Mouse (Mus musculus) cerebellum, adult (tissue): ENCODE measurements around the gene Mep1a.

Experiments used
- ATAC-seq: cut with Nextera tagmentation; 2 replicates; pipeline ENCODE4 v1.9.2; 2017; ENCODE audit warnings: mild to moderate bottlenecking, moderate library complexity, mixed read lengths; ENCODE audit not compliant: insufficient number of reproducible peaks, low FRiP score, low TSS enrichment

The Mep1a gene

DNA sequence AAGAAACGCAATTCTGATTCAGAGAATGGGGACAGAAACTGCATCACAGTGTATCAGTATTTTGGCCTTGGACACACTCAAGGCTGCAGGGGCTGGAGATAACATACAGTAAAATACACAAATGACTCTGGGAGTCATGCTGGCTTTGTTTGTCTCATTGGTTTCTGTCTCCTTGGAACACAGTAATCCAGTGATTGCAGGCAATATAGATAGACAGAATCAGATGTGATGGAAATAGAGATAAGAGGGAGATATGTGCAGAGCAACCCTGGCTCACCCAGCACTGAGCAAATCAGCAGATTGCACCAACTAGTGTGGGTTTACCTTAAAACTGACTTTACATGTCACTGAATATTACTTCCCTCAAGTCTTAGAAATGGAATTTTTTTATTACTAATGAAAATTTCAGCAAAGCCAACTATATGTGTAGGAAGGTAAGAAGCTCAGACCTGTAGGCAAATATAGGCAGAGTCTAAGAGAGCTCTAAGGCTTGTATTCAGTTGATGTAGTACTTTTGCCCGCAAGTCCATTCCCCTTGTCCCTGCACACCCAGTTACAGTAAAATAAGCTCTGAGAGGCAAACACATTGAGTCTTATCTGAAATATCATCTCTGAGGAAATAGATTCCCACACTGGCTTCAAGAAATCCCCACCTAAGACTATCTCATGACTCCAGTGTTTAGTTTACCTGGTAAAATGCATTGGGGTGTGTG lies 14.0 kb downstream of the Mep1a start:
- ATAC-seq = no peak

DNA sequence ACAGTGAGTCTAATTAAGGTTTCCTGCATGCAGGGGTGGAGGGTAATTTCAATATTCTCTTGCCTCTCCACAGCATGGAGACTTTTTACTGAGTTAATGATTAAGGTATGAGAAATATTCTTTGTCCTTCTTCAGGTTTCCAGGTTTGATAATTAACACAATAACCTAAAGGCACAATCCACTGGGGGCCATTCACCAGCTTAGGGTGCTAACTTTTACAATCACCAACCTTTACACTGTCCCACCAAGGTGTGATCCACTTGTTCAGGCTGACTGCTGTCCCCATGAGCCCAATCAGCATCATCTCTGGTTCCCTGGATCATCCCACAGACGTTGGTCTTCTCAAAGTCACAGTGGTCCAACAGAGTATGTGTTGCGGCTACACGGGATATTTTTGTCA lies 16.6 kb downstream of the Mep1a start:
- ATAC-seq = no peak

DNA sequence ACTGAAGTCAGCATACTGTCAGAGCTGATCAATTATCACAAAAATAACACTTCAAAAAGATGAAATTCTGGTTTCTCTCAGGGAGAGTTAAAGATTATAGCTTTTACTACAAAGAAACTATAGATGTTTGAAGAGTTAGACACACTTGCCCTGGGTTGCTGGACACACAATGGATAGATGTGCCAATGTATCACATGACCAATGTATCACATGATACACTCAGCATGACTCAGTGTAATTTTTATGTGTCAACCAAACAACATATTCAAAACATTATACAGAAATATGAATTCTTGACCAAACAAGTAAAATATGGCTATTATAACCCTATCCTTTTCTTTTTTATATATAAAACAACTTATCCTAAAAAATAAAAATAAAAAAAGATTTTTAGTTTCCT lies 25.0 kb downstream of the Mep1a start:
- no peak for ATAC-seq

DNA sequence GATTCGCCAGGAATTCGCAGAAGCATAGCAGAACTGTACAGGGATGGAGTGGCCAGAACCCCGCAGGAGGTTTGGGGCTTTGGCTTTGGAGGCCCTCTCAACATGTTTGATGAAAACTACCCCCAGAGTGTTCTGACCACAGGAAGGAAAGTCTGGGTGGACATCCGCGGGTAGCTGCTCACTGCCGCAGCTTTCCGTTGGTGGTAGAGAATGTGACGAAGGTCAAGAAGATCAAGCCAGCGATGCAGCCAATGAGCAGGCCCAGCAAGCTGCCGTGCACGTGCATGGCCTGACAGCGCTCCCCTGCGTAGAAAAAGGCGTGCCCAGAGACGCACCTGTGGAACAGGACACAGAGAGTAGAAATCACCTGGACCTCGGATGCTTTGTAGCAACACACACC lies 27.8 kb downstream of the Mep1a start:
- no peak for ATAC-seq

DNA sequence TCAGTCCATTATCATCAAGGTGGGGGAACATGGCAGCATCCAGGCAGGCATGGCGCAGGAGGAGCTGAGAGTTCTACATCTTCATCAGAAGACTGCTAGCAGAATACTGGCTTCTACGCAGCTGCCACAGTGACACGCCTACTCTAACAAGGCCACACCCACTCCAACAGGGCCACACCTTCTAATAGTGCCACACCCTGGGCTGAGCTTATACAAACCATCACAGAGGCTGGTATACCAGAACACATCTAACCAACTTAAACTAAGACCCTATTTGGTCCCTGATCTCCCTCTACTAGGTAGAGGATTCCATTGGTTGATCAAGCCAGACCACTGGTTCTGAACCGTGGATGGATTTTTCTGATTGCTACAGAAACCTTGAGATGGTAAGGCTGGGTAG lies 30.1 kb downstream of the Mep1a start:
- no peak for ATAC-seq

DNA sequence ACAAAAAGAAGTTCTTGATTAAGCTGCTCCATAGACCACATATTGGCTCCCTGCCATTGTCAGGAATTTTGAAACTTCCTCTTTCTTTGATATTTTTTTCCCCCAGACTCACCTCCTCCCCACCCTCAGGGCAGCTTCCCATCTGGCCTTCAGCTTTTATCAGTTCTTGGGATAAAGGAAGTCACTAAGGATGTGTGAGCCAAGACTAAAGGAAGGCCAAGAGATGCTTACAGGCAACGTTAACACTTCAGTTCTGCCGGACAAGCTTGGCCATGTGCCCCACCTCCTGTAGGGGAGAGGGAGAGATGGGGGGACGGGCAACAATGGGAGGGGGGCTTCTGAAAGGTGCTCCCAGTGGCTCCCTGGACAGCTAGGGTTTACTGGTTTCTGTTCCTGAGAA lies 32.6 kb downstream of the Mep1a start:
- ATAC-seq = no peak

DNA sequence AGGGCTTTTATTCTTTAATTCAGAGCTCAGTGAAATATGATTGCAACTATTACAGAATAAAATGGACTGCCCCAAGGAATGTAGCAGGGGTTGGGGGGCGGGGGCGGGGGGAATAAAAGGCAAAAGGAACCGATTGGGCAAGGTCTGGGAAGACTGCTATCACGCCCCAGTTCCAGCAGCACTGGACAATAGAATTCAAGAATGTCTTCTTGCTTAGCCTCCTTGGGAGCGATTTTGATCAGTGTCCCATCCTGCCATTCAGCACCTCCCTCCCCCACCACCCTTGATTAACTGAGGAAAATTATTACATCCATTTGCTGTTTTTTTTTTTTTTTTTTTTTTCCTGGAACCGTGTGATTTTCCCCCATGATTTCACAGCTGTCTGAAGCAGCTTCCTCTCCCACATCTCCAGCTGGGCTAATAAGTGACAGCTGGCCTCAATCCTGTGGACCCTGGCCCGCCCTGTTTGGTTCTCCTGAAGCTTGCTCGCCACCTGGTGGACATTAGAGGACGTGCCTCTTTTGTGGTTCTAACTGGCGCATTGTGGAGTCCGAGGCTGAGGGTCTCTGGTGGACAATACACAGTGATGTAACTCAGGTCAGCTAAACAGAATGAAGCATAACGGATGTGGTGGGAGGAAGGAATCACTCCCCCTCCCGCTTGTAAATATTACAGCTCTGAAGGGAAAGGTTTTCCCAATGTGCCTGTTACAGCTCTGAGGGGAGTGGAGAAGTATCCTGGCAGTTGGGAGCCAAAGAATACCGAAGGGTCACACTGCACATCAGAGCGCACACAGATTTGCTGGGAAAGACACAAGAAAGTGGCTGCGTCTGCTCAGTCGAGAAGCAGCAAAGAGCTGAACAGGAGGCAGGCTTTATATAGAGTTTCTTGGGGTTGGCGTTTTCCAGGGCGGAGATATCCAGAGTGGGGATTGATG lies 42.1 kb downstream of the Mep1a start:
- peak; percentile 52; the same call in 1 of the 2 replicates for ATAC-seq

DNA sequence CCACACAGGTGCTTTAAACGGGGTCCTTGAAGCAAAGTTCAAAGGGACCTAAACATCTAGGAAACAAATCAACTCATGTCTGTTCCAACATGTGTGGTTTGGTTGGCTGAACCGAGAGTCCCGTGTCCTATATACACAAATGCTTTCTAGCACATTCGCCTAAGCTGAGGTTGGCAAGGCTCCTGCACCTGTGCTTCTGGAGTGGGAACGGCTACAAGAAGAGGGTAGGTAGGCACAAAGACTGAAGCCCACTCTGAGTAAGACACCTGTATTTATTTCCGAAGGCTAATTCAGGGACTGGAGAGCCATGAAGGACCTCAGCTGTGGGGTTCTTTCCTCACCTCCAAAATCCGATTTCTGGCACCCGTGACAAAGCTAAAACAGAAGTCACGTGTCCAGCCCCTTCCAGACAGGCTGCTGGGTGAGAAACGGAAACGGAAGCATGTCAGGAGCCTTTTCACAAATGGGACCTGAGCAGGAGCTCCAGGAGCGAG lies 42.8 kb downstream of the Mep1a start:
- ATAC-seq = no peak

DNA sequence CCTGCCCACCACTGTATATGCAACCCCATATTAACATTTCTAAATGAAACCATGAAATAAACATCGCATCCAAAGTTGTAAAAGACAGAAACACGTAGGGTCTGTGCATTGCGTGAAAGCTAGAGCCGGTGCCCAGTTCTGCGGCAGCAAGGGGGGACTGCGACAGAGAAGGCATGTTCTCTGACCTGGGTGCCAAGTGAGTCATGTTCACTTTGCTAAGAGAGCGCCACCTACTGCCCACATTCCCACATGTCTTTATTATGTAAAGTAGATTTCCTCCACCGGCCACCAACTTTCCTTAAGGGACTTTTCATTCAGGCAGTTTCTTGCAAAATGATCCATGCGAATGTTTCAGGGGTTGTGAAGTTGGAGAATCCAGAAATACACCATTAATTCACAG lies 44.0 kb downstream of the Mep1a start:
- 0 out of 2 replicates have a peak, but pooled peaks have one; percentile 49 for ATAC-seq

DNA sequence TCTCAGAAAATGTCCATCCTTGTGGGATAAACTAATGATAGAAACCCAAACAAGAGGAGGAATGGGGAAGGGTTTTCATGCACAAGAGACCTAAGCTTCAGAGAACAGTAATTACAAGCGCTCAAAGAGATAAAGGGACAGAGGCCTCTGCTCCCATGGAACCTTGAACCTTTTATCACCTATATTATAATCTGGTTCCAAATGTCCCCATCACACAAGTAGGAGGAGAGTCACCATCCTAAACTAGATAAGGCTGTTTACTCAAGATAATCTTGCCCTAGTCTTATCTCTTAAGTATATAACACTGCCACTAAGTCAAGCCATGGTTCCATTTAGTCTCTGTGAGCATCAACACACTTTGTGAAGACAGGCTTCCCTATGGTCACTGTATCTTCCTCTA lies 51.4 kb downstream of the Mep1a start:
- ATAC-seq = no peak

DNA sequence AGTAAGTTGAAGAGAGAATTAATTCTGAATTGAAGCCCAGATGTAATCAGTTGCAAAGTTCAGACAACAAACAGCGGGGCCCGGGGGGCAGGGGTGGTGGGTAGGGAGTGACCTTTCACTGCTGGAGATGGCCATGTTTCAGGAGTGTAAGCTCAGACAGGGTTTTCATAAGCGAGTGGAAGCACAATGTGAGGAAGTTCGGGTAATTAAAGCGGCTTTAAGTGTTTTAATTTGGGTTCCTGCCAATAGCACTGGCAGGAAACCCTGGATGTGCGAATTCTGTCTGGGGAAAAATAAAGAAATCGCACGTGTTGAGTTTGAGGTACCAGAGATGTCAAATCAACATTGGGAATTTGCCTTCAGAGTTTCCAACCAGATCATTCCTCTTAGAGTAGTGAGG lies 68.1 kb downstream of the Mep1a start:
- no peak for ATAC-seq

DNA sequence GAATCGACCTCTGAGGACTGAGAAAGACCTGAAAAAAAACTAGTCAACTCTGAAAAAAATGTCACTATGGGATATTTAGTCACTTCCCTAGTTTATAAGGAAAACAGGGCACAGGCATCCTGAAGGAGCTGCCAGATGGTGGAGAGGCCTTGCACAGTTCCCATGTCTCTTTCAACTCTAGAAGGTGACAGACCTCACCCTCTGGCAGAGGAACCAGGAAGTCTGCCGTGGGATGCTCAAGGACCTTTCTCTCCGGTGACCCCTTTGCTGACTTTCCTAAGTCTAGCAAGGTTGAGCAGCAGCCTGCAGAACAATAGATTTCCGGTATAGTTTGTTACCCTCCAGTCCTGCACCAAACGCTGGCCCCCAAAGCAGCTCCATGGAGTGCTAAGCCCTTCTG lies 70.9 kb downstream of the Mep1a start:
- ATAC-seq = no peak
